Mouse (Mus musculus) ES-Bruce4 (cell line): Measurements from ENCODE around the gene Lpin3.

Source experiments
- CTCF ChIP-seq: IDR thresholded peaks from one replicate; pipeline ENCODE4 v1.8.1; 2011; ENCODE audit warnings: low read depth, low read length
- EP300 ChIP-seq: IDR thresholded peaks from 2 replicates; pipeline ENCODE4 v1.6.1; 2011; ENCODE audit warnings: low read depth, low read length; ENCODE audit not compliant: insufficient read depth
- POLR2A ChIP-seq: IDR thresholded peaks from one replicate; pipeline ENCODE4 v1.8.1; 2011; ENCODE audit warnings: low read length; ENCODE audit not compliant: insufficient read depth

GRCm38 (mm10) chr2:160884830-160885229 is 4.4 kb downstream of the Lpin3 start:
- TF ChIP-seq EP300 = no peak
- no peak for TF ChIP-seq POLR2A
- TF ChIP-seq CTCF = peak; percentile 77
